Mouse (Mus musculus) stomach, postnatal 0 days (tissue): Measurements from ENCODE around the gene Tat.

Source experiments
- CTCF ChIP-seq: IDR thresholded peaks from 2 replicates; pipeline ENCODE4 v1.5.1; 2016; ENCODE audit warnings: antibody characterized with exemption, low read depth, mild to moderate bottlenecking, moderate library complexity
- EP300 ChIP-seq: optimal IDR thresholded peaks from 2 replicates; pipeline ENCODE3; 2016; ENCODE audit warnings: antibody characterized with exemption

- TF ChIP-seq CTCF (no peak), EP300 (no peak)
Observed at GRCm38 (mm10) chr8:109946272-109946671, 44.0 kb upstream of the Tat start.
